Mouse (Mus musculus) CH12.LX (cell line): ENCODE measurements at regions not wholly inside any gene's neighbourhood (a gene's known extent, or its start where the extent isn't known, plus 50 kb on each side); places are given as distances from the start of the nearest gene placed in this dataset.

Experiments
- DNase-seq: peaks from one replicate; pipeline ENCODE4 v3.0.0-alpha.2; 2013; ENCODE audit errors: extremely low read depth
- H3K27ac ChIP-seq: 2 replicates; pipeline ENCODE4 v1.5.1; 2012; ENCODE audit warnings: low read depth, mild to moderate bottlenecking, control low read depth, moderate library complexity; ENCODE audit not compliant: insufficient read depth
- H3K27me3 ChIP-seq: replicated peaks from 2 replicates; pipeline ENCODE3; 2012; ENCODE audit warnings: inconsistent platforms
- H3K36me3 ChIP-seq, 2 experiments: replicated peaks in 1 of 2; 2 replicates each; pipeline versions ENCODE3 to v1.6.1; 2012; ENCODE audit warnings: inconsistent platforms in 1 of 2, low read length in 1 of 2, mild to moderate bottlenecking in 1 of 2, mixed read lengths in 1 of 2, moderate library complexity in 1 of 2; ENCODE audit not compliant: control insufficient read depth in 1 of 2, insufficient read depth in 1 of 2
- H3K4me1 ChIP-seq, 2 experiments: 2 replicates each; pipeline ENCODE4 v1.6.1; 2012; ENCODE audit warnings: inconsistent platforms in 1 of 2, moderate library complexity in 1 of 2; ENCODE audit not compliant: insufficient read depth in 2 of 2, control insufficient read depth in 1 of 2
- H3K4me2 ChIP-seq: 2 replicates; pipeline ENCODE4 v1.6.1; 2012; ENCODE audit warnings: low read depth, mild to moderate bottlenecking, control low read depth; ENCODE audit not compliant: poor library complexity, insufficient read depth, severe bottlenecking
- H3K4me3 ChIP-seq, 3 experiments: fragments of 150-350 bp in 1 of 3; sonication (generic) in 1 of 3; replicated peaks in 1 of 3; 2 replicates each; pipeline versions ENCODE3 to v1.5.1; 2011 to 2012; ENCODE audit warnings: low read depth in 2 of 3, low read length in 2 of 3, mild to moderate bottlenecking in 2 of 3, moderate library complexity in 2 of 3, control low read depth in 1 of 3, improper control_type of control experiment in 1 of 3, inconsistent platforms in 1 of 3, mixed read lengths in 1 of 3; ENCODE audit not compliant: poor library complexity in 1 of 3
- H3K79me2 ChIP-seq: replicated peaks from 2 replicates; pipeline ENCODE4 v1.6.1; 2012; ENCODE audit warnings: mild to moderate bottlenecking, moderate library complexity; ENCODE audit not compliant: control insufficient read depth, poor library complexity, insufficient read depth, severe bottlenecking; ENCODE audit errors: extremely low read depth
- H3K9ac ChIP-seq: 2 replicates; pipeline ENCODE4 v1.6.1; 2012; ENCODE audit warnings: low read depth, mild to moderate bottlenecking, control low read depth, moderate library complexity; ENCODE audit not compliant: insufficient read depth
- H3K9me3 ChIP-seq: replicated peaks from 2 replicates; pipeline ENCODE3; 2012; ENCODE audit warnings: low read length, inconsistent platforms, mixed read lengths
- BHLHE40 ChIP-seq: IDR thresholded peaks from 2 replicates; pipeline ENCODE4 v1.6.1; 2011; ENCODE audit warnings: mild to moderate bottlenecking, low read depth, low read length, improper control_type of control experiment
- CHD1 ChIP-seq: IDR thresholded peaks from 2 replicates; pipeline ENCODE4 v1.6.1; 2012; ENCODE audit warnings: low read depth, low read length, improper control_type of control experiment, inconsistent platforms
- CHD2 ChIP-seq: IDR thresholded peaks from 2 replicates; pipeline ENCODE4 v1.6.1; 2011; ENCODE audit warnings: low read length, improper control_type of control experiment
- CTCF ChIP-seq, 2 experiments: IDR thresholded peaks in 1 of 2; conservative IDR thresholded peaks in 1 of 2; 2 replicates each; pipeline ENCODE4 v1.5.1; 2011 to 2012; ENCODE audit warnings: low read depth in 2 of 2, low read length in 2 of 2, improper control_type of control experiment in 1 of 2, inconsistent platforms in 1 of 2, mild to moderate bottlenecking in 1 of 2, moderate library complexity in 1 of 2
- ELF1 ChIP-seq: IDR thresholded peaks from 2 replicates; pipeline ENCODE4 v1.6.1; 2014; ENCODE audit warnings: low read depth, mild to moderate bottlenecking, inconsistent platforms, low read length, improper control_type of control experiment
- ETS1 ChIP-seq: conservative IDR thresholded peaks from 2 replicates; pipeline ENCODE4 v1.6.1; 2012; ENCODE audit warnings: low read depth, mild to moderate bottlenecking, inconsistent platforms, low read length, improper control_type of control experiment, moderate library complexity
- GABPA ChIP-seq: IDR thresholded peaks from 2 replicates; pipeline ENCODE4 v1.6.1; 2012; ENCODE audit warnings: low read depth, low read length, improper control_type of control experiment, inconsistent platforms; ENCODE audit not compliant: insufficient replicate concordance
- JUN ChIP-seq: IDR thresholded peaks from 2 replicates; pipeline ENCODE4 v1.6.1; 2011; ENCODE audit warnings: low read depth, mild to moderate bottlenecking, low read length, improper control_type of control experiment, moderate library complexity; ENCODE audit not compliant: insufficient read depth
- JUND ChIP-seq: conservative IDR thresholded peaks from 2 replicates; pipeline ENCODE4 v1.6.1; 2011; ENCODE audit warnings: low read depth, low read length, improper control_type of control experiment
- KAT2A ChIP-seq: IDR thresholded peaks from 2 replicates; pipeline ENCODE4 v1.6.1; 2012; ENCODE audit warnings: low read length, improper control_type of control experiment, inconsistent platforms; ENCODE audit not compliant: insufficient replicate concordance
- MAFK ChIP-seq: IDR thresholded peaks from 2 replicates; pipeline ENCODE4 v1.6.1; 2011; ENCODE audit warnings: low read length, improper control_type of control experiment; ENCODE audit not compliant: insufficient replicate concordance
- MAX ChIP-seq: IDR thresholded peaks from 2 replicates; pipeline ENCODE4 v1.6.1; 2011; ENCODE audit warnings: low read length, improper control_type of control experiment
- MAZ ChIP-seq: IDR thresholded peaks from 2 replicates; pipeline ENCODE4 v1.6.1; 2012; ENCODE audit warnings: low read depth, mild to moderate bottlenecking, inconsistent platforms, low read length, improper control_type of control experiment, moderate library complexity
- MEF2A ChIP-seq: IDR thresholded peaks from 2 replicates; pipeline ENCODE4 v1.6.1; 2014; ENCODE audit warnings: low read depth, mild to moderate bottlenecking, inconsistent platforms, low read length, improper control_type of control experiment, borderline replicate concordance
- MXI1 ChIP-seq: IDR thresholded peaks from 2 replicates; pipeline ENCODE4 v1.6.1; 2011; ENCODE audit warnings: mild to moderate bottlenecking, low read depth, low read length, improper control_type of control experiment
- NRF1 ChIP-seq: IDR thresholded peaks from 2 replicates; pipeline ENCODE4 v1.6.1; 2014; ENCODE audit warnings: low read depth, mild to moderate bottlenecking, inconsistent platforms, low read length, improper control_type of control experiment, moderate library complexity
- POLR2A ChIP-seq: IDR thresholded peaks from 2 replicates; pipeline ENCODE4 v1.6.1; 2011; ENCODE audit warnings: low read depth, mild to moderate bottlenecking, improper control_type of control experiment, low read length
- RAD21 ChIP-seq: IDR thresholded peaks from 2 replicates; pipeline ENCODE4 v1.6.1; 2011; ENCODE audit warnings: low read depth, mild to moderate bottlenecking, low read length, improper control_type of control experiment, moderate library complexity
- SIN3A ChIP-seq: IDR thresholded peaks from 2 replicates; pipeline ENCODE4 v1.6.1; 2012; ENCODE audit warnings: low read length, improper control_type of control experiment, inconsistent platforms
- TBP ChIP-seq: conservative IDR thresholded peaks from 2 replicates; pipeline ENCODE4 v1.6.1; 2011; ENCODE audit warnings: low read depth, low read length, improper control_type of control experiment
- TCF12 ChIP-seq: IDR thresholded peaks from 2 replicates; pipeline ENCODE4 v1.6.1; 2014; ENCODE audit warnings: low read depth, mild to moderate bottlenecking, inconsistent platforms, low read length, improper control_type of control experiment
- USF2 ChIP-seq: conservative IDR thresholded peaks from 2 replicates; pipeline ENCODE4 v1.6.1; 2011; ENCODE audit warnings: low read depth, low read length, improper control_type of control experiment
- ZC3H11A ChIP-seq: IDR thresholded peaks from 2 replicates; pipeline ENCODE4 v1.6.1; 2012; ENCODE audit warnings: low read depth, mild to moderate bottlenecking, inconsistent platforms, low read length, improper control_type of control experiment
- ZKSCAN1 ChIP-seq: IDR thresholded peaks from 2 replicates; pipeline ENCODE4 v1.6.1; 2012; ENCODE audit warnings: low read depth, inconsistent platforms, low read length, improper control_type of control experiment, borderline replicate concordance
- dilution Hi-C: fragments of 300-500 bp; cut with MboI; formaldehyde crosslinking; loops from 2 replicates; pipeline ENCODE4 v1.14.3; 2020; ENCODE audit warnings: low sequenced_read_pairs; ENCODE audit not compliant: extremely low pct_unique_long_range_greater_than_20kb, extremely low pct_ligation_motif_present
- in situ Hi-C: fragments of 300-500 bp; cut with MboI; formaldehyde crosslinking; loops from 3 replicates; pipeline ENCODE4 v1.14.3; 2019; ENCODE audit warnings: low sequenced_read_pairs, low pct_ligation_motif_present, low pct_unique_long_range_greater_than_20kb, mixed read lengths

DNA sequence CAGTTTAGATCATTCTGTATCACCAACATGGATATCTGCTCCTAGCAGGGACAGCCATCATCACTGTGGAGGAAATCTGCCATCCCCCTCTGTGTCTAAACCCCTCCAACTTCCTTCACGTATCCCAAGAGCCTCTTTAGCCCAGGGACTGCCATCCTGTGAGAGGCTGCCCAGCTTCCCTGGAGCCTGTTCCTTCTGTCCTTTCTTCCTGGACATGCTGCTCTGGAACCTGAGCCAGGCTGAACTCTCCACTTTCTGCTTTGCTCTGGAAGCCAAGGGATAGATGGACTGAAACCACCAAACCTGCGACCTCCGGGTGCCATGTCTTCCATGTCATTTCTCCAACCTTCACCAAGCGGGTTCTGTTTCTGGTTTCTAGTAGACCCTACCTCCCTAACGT is 335.3 kb upstream of the Jarid2 start:
- Histone ChIP-seq H3K4me2 (no peak overlapping the region), H3K9ac (no peak overlapping the region), H3K79me2 (no peaks in the 10 kb centered on the region), H3K27me3 (no peaks in the 10 kb centered on the region), H3K36me3 (no peaks in the 10 kb centered on the region), H3K4me3 (no peak overlapping the region), H3K4me1 (no peaks in the 10 kb centered on the region), H3K27ac (no peak overlapping the region), H3K9me3 (no peaks in the 10 kb centered on the region)
- dilution Hi-C loops (no loop called here), in situ Hi-C loops (no loop called here)
- TF ChIP-seq USF2: no peak
- TF ChIP-seq TCF12: no peak
- no peak for TF ChIP-seq JUN
- no peak for TF ChIP-seq CHD1
- no peak for TF ChIP-seq RAD21
- TF ChIP-seq KAT2A: no peak
- no peak for TF ChIP-seq MAZ
- no peak for TF ChIP-seq CTCF (conservative IDR thresholded peaks at IDR 0.05 in 1 of 2, IDR thresholded peaks at IDR 0.05 in 1 of 2; ENCODE audit: low read depth in 2 of 2, low read length in 2 of 2)
- TF ChIP-seq SIN3A: no peak
- TF ChIP-seq MEF2A: no peak
- TF ChIP-seq GABPA: no peak
- TF ChIP-seq MAFK: no peak
- TF ChIP-seq ZC3H11A: no peak
- no peak for TF ChIP-seq NRF1
- no peak for TF ChIP-seq CHD2
- no peak for TF ChIP-seq POLR2A
- no peak for DNase-seq

DNA sequence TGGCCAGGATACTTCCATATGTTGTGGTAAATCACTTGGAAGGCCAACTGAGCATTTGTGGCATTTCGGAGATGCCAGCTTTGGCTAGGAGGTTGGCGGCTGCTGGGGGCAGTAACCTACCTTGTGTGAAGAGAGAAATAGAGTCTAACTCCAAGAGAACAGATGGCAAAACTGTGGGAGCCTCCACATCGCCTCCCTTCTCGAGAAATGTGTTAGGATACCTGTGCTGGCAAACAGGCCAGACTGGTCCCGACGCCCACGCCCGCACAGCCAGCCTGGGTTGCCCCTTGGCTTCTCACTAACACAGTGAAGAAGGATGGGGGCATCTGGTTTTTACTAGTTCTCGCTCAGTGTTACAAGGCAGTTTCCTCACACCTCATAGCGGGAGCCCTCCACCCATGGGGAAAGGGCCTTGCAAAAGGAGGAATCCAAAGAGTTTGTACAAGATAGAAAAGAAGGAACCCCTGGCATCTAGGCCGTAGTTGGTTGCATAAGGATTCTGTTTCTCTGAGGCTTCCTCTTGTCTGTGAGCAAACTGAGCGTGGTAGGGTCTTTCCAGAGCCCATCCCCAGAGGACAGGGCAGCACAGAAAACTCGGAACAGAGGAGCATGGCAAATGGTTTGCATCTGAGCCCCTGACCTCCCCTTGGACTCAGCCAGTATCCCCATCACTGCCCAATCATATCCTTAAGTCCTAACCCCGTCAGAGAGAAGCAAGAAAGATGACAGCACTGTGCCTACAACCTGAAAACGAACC is 330.5 kb upstream of the Jarid2 start:
- H3K4me2 ChIP-seq: no peak overlapping the region
- H3K9me3 ChIP-seq: no peaks in the 10 kb centered on the region
- TF ChIP-seq MXI1 (no peak), JUN (no peak), ZC3H11A (no peak), CTCF (conservative IDR thresholded peaks at IDR 0.05 in 1 of 2, IDR thresholded peaks at IDR 0.05 in 1 of 2; ENCODE audit: low read depth in 2 of 2, low read length in 2 of 2) (no peak), CHD2 (no peak), ZKSCAN1 (no peak), JUND (no peak), MAX (no peak), TBP (no peak), MAZ (no peak), USF2 (no peak), ELF1 (no peak), POLR2A (no peak), BHLHE40 (no peak), NRF1 (no peak), ETS1 (no peak)
- no peak for DNase-seq
- H3K9ac ChIP-seq: no peak overlapping the region
- no peaks in the 10 kb centered on the region for H3K27me3 ChIP-seq
- in situ Hi-C loops: no loop called here
- H3K36me3 ChIP-seq: no peaks in the 10 kb centered on the region
- H3K79me2 ChIP-seq: no peaks in the 10 kb centered on the region
- H3K27ac ChIP-seq: no peak overlapping the region
- H3K4me3 ChIP-seq: no peak overlapping the region
- dilution Hi-C loops: no loop called here
- H3K4me1 ChIP-seq: peaks cover 0 to 7% of the 10 kb centered on the region in 2 experiments; a peak in 2 of 4 replicates
